Mouse (Mus musculus) liver, embryonic 15.5 days (tissue): ENCODE measurements around the gene Nat8f5. TPM values are rescaled to one million over a fixed set of nuclear protein-coding genes. Genes with fewer than 3 reads are reported as not detected.
A peak's percentile ranks its signal among the peaks of the same experiment; 100 is the strongest.
"Not testable (repeated sequence)": the region's sequence is repeated elsewhere in the genome, so short reads cannot be mapped to it uniquely, and the experiment has no call there.

Source experiments
- ATAC-seq: fragments of 200-750 bp; cut with Nextera tagmentation; 2 replicates; pipeline ENCODE4 v1.8.0; 2017; ENCODE audit warnings: moderate number of reproducible peaks, mild to moderate bottlenecking, moderate library complexity; ENCODE audit not compliant: insufficient read depth
- H3K27ac ChIP-seq: fragments of 300-500 bp; sonication (generic); replicated peaks from 2 replicates; pipeline ENCODE4 v1.5.1; 2015; ENCODE audit warnings: mild to moderate bottlenecking, inconsistent platforms
- H3K27me3 ChIP-seq: fragments of 300-500 bp; sonication (generic); 2 replicates; pipeline ENCODE4 v1.6.1; 2015; ENCODE audit warnings: mild to moderate bottlenecking, inconsistent platforms
- H3K36me3 ChIP-seq: fragments of 300-500 bp; sonication (generic); replicated peaks from 2 replicates; pipeline ENCODE4 v1.6.1; 2015; ENCODE audit warnings: moderate library complexity, mild to moderate bottlenecking, inconsistent platforms
- H3K4me1 ChIP-seq: fragments of 300-500 bp; sonication (generic); replicated peaks from 2 replicates; pipeline ENCODE4 v1.6.1; 2015; ENCODE audit warnings: inconsistent platforms
- H3K4me2 ChIP-seq: fragments of 300-500 bp; sonication (generic); 2 replicates; pipeline ENCODE4 v1.6.1; 2015; ENCODE audit warnings: moderate library complexity, mild to moderate bottlenecking, inconsistent platforms
- H3K4me3 ChIP-seq: fragments of 300-500 bp; sonication (generic); replicated peaks from 2 replicates; pipeline ENCODE4 v1.5.1; 2015; ENCODE audit warnings: mild to moderate bottlenecking, inconsistent platforms
- H3K9ac ChIP-seq: fragments of 300-500 bp; sonication (generic); 2 replicates; pipeline ENCODE4 v1.6.1; 2015; ENCODE audit warnings: moderate library complexity, mild to moderate bottlenecking, inconsistent platforms
- H3K9me3 ChIP-seq: fragments of 300-500 bp; sonication (generic); replicated peaks from 2 replicates; pipeline ENCODE4 v1.6.1; 2016; ENCODE audit warnings: inconsistent platforms
- WGBS: fragments of 180-500 bp; shearing (Covaris S2); methylation state at CpG from one replicate; pipeline ENCODE4 v1.1.7; 2015; ENCODE audit warnings: mixed read lengths; ENCODE audit not compliant: insufficient replicate concordance; 5-methylcytosine and 5-hydroxymethylcytosine counted together
- polyA plus RNA-seq: library from polyadenylated mRNA; unstranded; fragments of >200 nt; fragmentation: Nextera tagmentation; extraction: Ambion mirVana; gene quantifications from 2 replicates; pipeline ENCODE4 v1.2.1, GENCODE M21; 2015

The Nat8f5 gene
- polyA plus RNA-seq, 1 experiment from 2014 or later = not detected

DNA sequence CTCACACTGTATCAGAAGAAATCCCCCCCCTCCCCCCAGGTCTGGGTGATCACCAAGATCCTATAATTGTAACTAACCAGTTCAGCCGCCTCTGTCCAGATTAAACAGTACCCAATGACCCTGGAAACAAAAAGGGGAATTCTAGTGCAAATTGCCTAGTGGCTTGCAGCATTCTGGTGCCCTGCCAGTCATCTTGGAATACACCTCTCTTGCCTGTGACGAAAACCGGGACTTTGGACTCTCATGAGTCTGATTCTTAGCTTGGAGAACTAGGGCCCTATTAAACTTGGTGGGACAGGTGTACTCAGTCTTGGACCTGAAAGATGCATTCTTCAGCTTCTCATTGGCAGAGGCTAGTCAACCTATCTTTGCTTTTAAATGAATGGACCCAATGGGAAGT, 32.7 kb upstream of the Nat8f5 start:
- Histone ChIP-seq H3K27ac (no peak overlapping the region), H3K4me3 (no peak overlapping the region), H3K27me3 (no peaks in the 10 kb centered on the region), H3K4me1 (0 out of 2 replicates have a peak, but pooled peaks cover 2% of the 10 kb centered on the region), H3K36me3 (no peaks in the 10 kb centered on the region), H3K4me2 (no peak overlapping the region), H3K9me3 (no peaks in the 10 kb centered on the region), H3K9ac (no peak overlapping the region)
- ATAC-seq = no peak
- WGBS = 57% methylated on average over 3 of the region's 3 CpGs

GRCm38 (mm10) chr6:85851062-85851773, 30.4 kb upstream of the Nat8f5 start:
- Histone ChIP-seq H3K4me1 (0 out of 2 replicates have a peak, but pooled peaks cover 2% of the 10 kb centered on the region), H3K9me3 (no peaks in the 10 kb centered on the region), H3K36me3 (no peaks in the 10 kb centered on the region), H3K27me3 (no peaks in the 10 kb centered on the region), H3K9ac (no peak overlapping the region), H3K27ac (no peak overlapping the region), H3K4me2 (no peak overlapping the region), H3K4me3 (no peak overlapping the region)
- ATAC-seq = no peak
- WGBS = 51% methylated on average over 7 of the region's 7 CpGs

- no peaks in the 10 kb centered on the region for H3K9me3 ChIP-seq
- no peak overlapping the region for H3K9ac ChIP-seq
- H3K4me3 ChIP-seq = no peak overlapping the region
- H3K4me1 ChIP-seq = 0 out of 2 replicates have a peak, but pooled peaks cover 2% of the 10 kb centered on the region
- no peak overlapping the region for H3K27ac ChIP-seq
- H3K4me2 ChIP-seq = no peak overlapping the region
- no peaks in the 10 kb centered on the region for H3K36me3 ChIP-seq
- WGBS = 25% methylated on average over 2 of the region's 2 CpGs
- no peaks in the 10 kb centered on the region for H3K27me3 ChIP-seq
- ATAC-seq = no peak
These were observed 28.5 kb upstream of the Nat8f5 start for GRCm38 (mm10) chr6:85849240-85849639.

- Histone ChIP-seq H3K36me3 (no peaks in the 10 kb centered on the region), H3K9ac (no peak overlapping the region), H3K9me3 (no peaks in the 10 kb centered on the region), H3K4me2 (no peak overlapping the region), H3K27ac (no peak overlapping the region), H3K4me1 (no peaks in the 10 kb centered on the region), H3K4me3 (no peak overlapping the region), H3K27me3 (no peaks in the 10 kb centered on the region)
- no peak for ATAC-seq
- WGBS = 70% methylated on average over 4 of the region's 4 CpGs
These were observed 27.4 kb upstream of the Nat8f5 start for GRCm38 (mm10) chr6:85848140-85848539.

DNA sequence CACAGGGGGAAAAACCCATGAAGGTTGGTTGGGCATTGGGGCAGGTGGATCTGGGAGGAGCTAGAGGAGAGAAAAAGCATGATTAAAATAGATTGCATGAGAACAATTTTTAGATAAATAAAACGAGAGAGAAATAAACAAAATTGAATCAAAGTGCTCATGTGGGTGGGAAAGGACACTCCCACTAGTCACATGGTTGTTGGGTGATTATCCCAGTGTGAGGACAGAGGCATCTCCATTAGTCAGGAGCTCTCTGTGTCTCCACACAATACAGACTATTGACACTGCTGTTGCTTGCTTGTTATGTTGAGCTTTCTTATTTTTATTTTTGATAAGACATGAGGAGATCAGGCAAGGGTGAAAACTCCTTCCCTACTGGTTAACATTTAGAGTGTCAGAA, 26.1 kb upstream of the Nat8f5 start:
- ATAC-seq = no peak
- H3K9me3 ChIP-seq = no peaks in the 10 kb centered on the region
- WGBS = 17% methylated on average over 1 of the region's 1 CpGs
- H3K4me1 ChIP-seq = no peaks in the 10 kb centered on the region
- no peaks in the 10 kb centered on the region for H3K27me3 ChIP-seq
- no peak overlapping the region for H3K4me3 ChIP-seq
- no peak overlapping the region for H3K4me2 ChIP-seq
- no peaks in the 10 kb centered on the region for H3K36me3 ChIP-seq
- H3K27ac ChIP-seq = no peak overlapping the region
- H3K9ac ChIP-seq = no peak overlapping the region

DNA sequence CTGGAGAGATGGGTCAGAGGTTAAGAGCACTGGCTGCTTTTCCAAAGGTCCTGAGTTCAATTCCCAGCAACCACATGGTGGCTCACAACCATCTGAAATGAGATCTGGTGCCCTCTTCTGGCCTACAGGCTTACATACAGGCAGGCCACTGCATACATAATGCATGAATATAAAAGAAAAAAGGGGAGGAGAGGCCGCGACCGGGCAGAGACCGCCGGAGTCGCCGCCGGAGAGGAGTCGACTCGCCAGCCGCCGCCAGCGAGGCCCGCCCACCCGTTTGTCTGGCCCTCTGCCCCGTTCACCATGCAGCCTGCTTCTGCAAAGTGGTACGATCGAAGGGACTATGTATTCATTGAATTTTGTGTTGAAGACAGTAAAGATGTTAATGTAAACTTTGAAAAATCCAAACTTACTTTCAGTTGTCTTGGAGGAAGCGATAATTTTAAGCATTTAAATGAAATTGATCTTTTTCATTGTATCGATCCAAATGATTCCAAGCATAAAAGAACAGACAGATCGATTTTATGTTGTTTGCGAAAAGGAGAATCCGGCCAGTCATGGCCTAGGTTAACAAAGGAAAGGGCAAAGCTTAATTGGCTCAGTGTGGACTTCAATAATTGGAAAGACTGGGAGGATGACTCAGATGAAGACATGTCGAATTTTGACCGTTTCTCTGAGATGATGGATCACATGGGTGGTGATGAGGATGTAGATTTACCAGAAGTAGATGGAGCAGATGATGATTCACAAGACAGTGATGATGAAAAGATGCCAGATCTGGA, 23.1 kb upstream of the Nat8f5 start:
- not testable (repeated sequence) for H3K9me3 ChIP-seq, H3K4me3 ChIP-seq, H3K27me3 ChIP-seq, H3K27ac ChIP-seq, H3K4me1 ChIP-seq, H3K9ac ChIP-seq, H3K4me2 ChIP-seq, ATAC-seq, H3K36me3 ChIP-seq
- WGBS = 64% methylated on average over 25 of the region's 25 CpGs

DNA sequence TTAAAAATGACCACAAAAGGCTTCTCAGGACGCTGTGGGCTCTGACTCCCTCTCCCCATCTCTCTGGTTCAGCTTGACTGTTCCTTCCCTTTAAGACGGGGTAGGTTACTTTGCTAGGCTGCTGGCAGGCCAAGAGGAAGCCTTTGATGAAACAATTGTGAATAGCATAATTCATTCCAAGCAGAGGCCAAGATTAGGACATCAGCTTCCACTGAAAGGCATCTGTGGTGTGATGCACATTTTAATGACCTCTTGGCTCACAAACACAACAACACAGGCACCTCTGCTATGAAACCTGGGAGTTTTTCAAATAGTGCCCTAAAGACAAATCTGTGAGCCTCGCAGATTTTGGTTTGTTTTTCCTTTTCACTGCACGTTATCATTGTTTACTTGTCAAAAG, 19.2 kb upstream of the Nat8f5 start:
- Histone ChIP-seq H3K9me3 (no peaks in the 10 kb centered on the region), H3K36me3 (no peaks in the 10 kb centered on the region), H3K27me3 (no peaks in the 10 kb centered on the region), H3K27ac (no peak overlapping the region), H3K4me1 (no peaks in the 10 kb centered on the region), H3K9ac (no peak overlapping the region), H3K4me2 (no peak overlapping the region), H3K4me3 (no peak overlapping the region)
- ATAC-seq = no peak
- 47% methylated on average over 4 of the region's 4 CpGs for WGBS

DNA sequence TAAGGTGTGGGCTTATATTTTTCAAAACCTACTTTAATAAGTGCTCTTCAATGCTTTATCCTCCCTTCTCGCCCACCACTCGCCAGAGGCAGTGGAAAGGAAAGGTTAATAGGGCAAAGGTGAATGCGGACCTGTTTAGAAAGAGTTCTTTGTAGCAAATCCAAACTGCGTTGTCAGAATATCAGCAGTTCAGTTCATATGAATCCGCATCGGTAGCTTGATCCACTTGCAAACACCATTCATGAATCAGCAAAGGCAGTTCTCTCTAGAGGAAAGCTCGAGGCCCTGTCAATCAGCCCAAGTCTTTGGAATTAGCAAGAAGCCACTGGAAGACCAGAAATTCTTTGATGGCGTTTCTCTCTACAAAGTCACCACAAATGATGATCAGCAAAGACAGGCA, 17.9 kb upstream of the Nat8f5 start:
- Histone ChIP-seq H3K9ac (no peak overlapping the region), H3K36me3 (no peaks in the 10 kb centered on the region), H3K27ac (no peak overlapping the region), H3K9me3 (no peaks in the 10 kb centered on the region), H3K4me3 (no peak overlapping the region), H3K4me1 (no peaks in the 10 kb centered on the region), H3K4me2 (no peak overlapping the region), H3K27me3 (no peaks in the 10 kb centered on the region)
- no peak for ATAC-seq
- WGBS = 65% methylated on average over 8 of the region's 8 CpGs

GRCm38 (mm10) chr6:85837307-85837706, 16.5 kb upstream of the Nat8f5 start:
- 33% methylated on average over 12 of the region's 12 CpGs for WGBS
- H3K36me3 ChIP-seq, H3K27ac ChIP-seq, H3K4me1 ChIP-seq, H3K27me3 ChIP-seq, H3K9me3 ChIP-seq, H3K4me3 ChIP-seq, H3K9ac ChIP-seq, ATAC-seq: not testable (repeated sequence)
- peak overlapping the region; percentile 25 for H3K4me2 ChIP-seq

DNA sequence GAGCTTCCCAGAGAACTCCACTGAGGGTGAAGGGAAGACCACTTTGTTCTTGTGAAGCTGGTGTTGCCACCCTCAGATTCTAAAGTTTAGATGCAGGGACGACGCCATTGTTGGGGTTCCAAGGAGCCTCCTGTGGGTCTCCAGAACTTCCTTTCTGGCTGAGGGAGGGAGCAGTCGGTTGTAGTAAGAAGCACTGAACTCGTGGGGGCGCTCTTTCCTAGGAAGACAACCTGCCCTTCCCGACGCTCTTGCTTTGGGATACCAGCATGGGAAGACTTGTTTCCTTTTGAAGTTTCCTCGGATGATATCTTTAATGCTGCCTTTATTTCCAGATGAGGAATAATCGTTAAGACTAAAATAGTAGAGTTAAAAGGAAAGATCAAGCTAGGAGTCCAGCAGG, 16.1 kb upstream of the Nat8f5 start:
- H3K27ac ChIP-seq, ATAC-seq, H3K4me1 ChIP-seq, H3K9me3 ChIP-seq, H3K36me3 ChIP-seq, H3K4me3 ChIP-seq, H3K9ac ChIP-seq, H3K27me3 ChIP-seq: not testable (repeated sequence)
- WGBS = 12% methylated on average over 8 of the region's 9 CpGs
- 0 out of 2 replicates have a peak overlapping the region, but pooled peaks have one; percentile 25 for H3K4me2 ChIP-seq

- H3K9ac ChIP-seq, H3K27me3 ChIP-seq, H3K4me1 ChIP-seq, H3K9me3 ChIP-seq, H3K4me2 ChIP-seq, H3K36me3 ChIP-seq, ATAC-seq, H3K27ac ChIP-seq, H3K4me3 ChIP-seq: not testable (repeated sequence)
- WGBS = 52% methylated on average over 5 of the region's 5 CpGs
These were observed 15.3 kb upstream of the Nat8f5 start for GRCm38 (mm10) chr6:85836098-85836497.
